Mouse (Mus musculus) thymus, adult 2 months (tissue): ENCODE results near the gene Galns.

Source experiments
- CTCF ChIP-seq: fragments of 200-500 bp; IDR thresholded peaks from 2 replicates; pipeline ENCODE4 v1.5.1; 2012; ENCODE audit warnings: mild to moderate bottlenecking, control low read depth, low read length, moderate library complexity, borderline replicate concordance; ENCODE audit not compliant: control insufficient read depth, poor library complexity, insufficient read depth; ENCODE audit errors: extremely low read depth
- POLR2A ChIP-seq: fragments of 200-500 bp; IDR thresholded peaks from 2 replicates; pipeline ENCODE4 v1.6.1; 2012; ENCODE audit warnings: mild to moderate bottlenecking, low read length, control low read depth, moderate library complexity; ENCODE audit not compliant: control insufficient read depth, poor library complexity, insufficient read depth; ENCODE audit errors: extremely low read depth

DNA sequence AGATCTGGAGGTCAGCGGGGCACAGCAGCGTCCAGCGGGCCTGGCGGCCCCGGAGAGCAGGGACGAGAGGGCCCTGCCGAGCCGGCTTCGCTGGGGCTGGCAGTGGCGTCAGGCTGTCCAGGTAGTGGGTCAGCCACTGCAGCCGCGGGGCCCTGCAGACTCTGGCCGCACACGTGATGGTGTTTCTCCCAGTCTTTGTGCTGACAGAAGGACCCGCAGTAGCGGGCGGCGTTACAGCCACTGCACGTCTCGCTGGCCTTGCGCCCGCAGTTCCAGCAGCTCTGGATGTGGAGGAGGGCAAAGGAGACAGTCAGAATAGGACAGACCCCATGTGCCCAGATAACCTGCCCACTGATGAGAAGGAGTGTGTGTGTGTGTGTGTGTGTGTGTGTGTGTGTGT lies 19.4 kb upstream of the Galns start:
- TF ChIP-seq CTCF (no peak), POLR2A (no peak)
